Mouse (Mus musculus) MN1 (cell line): ENCODE data around the gene Pdpk1.
A peak's percentile ranks its signal among the peaks of the same experiment; 100 is the strongest.
"Not testable (repeated sequence)": the region's sequence is repeated elsewhere in the genome, so short reads cannot be mapped to it uniquely, and the experiment has no call there.

Experiments
- DNase-seq: peaks from one replicate; pipeline ENCODE4 v3.0.0-alpha.2; 2016; ENCODE audit warnings: low spot score

Pdpk1 gene

GRCm38 (mm10) chr17:24113031-24113430 lies 37.7 kb downstream of the Pdpk1 start:
- no peak for DNase-seq

- DNase-seq = no peak
Measured at GRCm38 (mm10) chr17:24111256-24111655, 39.5 kb downstream of the Pdpk1 start.

- peak; percentile 85 for DNase-seq
Measured at GRCm38 (mm10) chr17:24108896-24109295, 41.8 kb downstream of the Pdpk1 start.

- no peak for DNase-seq
Measured at GRCm38 (mm10) chr17:24105111-24105510, 45.6 kb downstream of the Pdpk1 start.

- no peak for DNase-seq
Measured at GRCm38 (mm10) chr17:24098354-24098753, 52.4 kb downstream of the Pdpk1 start.

GRCm38 (mm10) chr17:24090575-24090974 lies 60.1 kb downstream of the Pdpk1 start:
- DNase-seq = no peak

GRCm38 (mm10) chr17:24086399-24086798 lies 64.3 kb downstream of the Pdpk1 start:
- DNase-seq = not testable (repeated sequence)

GRCm38 (mm10) chr17:24084593-24084992 lies 66.1 kb downstream of the Pdpk1 start:
- DNase-seq = no peak

GRCm38 (mm10) chr17:24077101-24077500 lies 73.6 kb downstream of the Pdpk1 start:
- DNase-seq = no peak

- DNase-seq = peak; percentile 98
Measured at GRCm38 (mm10) chr17:24072919-24073696, 77.6 kb downstream of the Pdpk1 start, which contains the start of gene Kctd5. Gene Kctd5, minus strand, starts transcription at chr17:24073485.

- no peak for DNase-seq
Measured at GRCm38 (mm10) chr17:24069531-24069930, 81.2 kb downstream of the Pdpk1 start.

- DNase-seq = no peak
Measured at GRCm38 (mm10) chr17:24068271-24068670, 82.5 kb downstream of the Pdpk1 start.

GRCm38 (mm10) chr17:24062459-24063155 lies 88.1 kb downstream of the Pdpk1 start:
- no peak for DNase-seq

- no peak for DNase-seq
Measured at GRCm38 (mm10) chr17:24057730-24058245, 92.9 kb downstream of the Pdpk1 start.

GRCm38 (mm10) chr17:24056636-24057625 lies 93.8 kb downstream of the Pdpk1 start:
- no peak for DNase-seq

- DNase-seq = no peak
Measured at GRCm38 (mm10) chr17:24049008-24049407, 101.7 kb downstream of the Pdpk1 start.

- no peak for DNase-seq
Measured at GRCm38 (mm10) chr17:24048053-24048452, 102.7 kb downstream of the Pdpk1 start.

GRCm38 (mm10) chr17:24046026-24046425 lies 104.7 kb downstream of the Pdpk1 start:
- DNase-seq = no peak

GRCm38 (mm10) chr17:24045608-24046007 lies 105.1 kb downstream of the Pdpk1 start:
- no peak for DNase-seq

- no peak for DNase-seq
Measured at GRCm38 (mm10) chr17:24044482-24044881, 106.2 kb downstream of the Pdpk1 start.

- DNase-seq = no peak
Measured at GRCm38 (mm10) chr17:24037844-24038243, 112.9 kb downstream of the Pdpk1 start, which contains the start of gene Prss27. Gene Prss27, plus strand, starts transcription at chr17:24038144.

GRCm38 (mm10) chr17:24037360-24037759 lies 113.4 kb downstream of the Pdpk1 start:
- DNase-seq = no peak
